Mouse (Mus musculus) embryonic facial prominence, embryonic 10.5 days (tissue): Measurements from ENCODE around the gene Gli2. TPM values are rescaled to one million over a fixed set of nuclear protein-coding genes. Genes with fewer than 3 reads are reported as not detected.

Experiments used
- DNase-seq: peaks from one replicate; pipeline ENCODE4 v3.0.0-alpha.2; 2017; ENCODE audit warnings: low spot score
- H3K27ac ChIP-seq: fragments of 300-500 bp; sonication (generic); replicated peaks from 2 replicates; pipeline ENCODE4 v1.5.1; 2016; ENCODE audit warnings: mild to moderate bottlenecking
- H3K27me3 ChIP-seq: fragments of 300-500 bp; sonication (generic); replicated peaks from 2 replicates; pipeline ENCODE4 v1.6.1; 2016; ENCODE audit warnings: low read depth, mild to moderate bottlenecking; ENCODE audit not compliant: poor library complexity, severe bottlenecking
- H3K36me3 ChIP-seq: fragments of 300-500 bp; sonication (generic); replicated peaks from 2 replicates; pipeline ENCODE4 v1.6.1; 2016; ENCODE audit warnings: mild to moderate bottlenecking, moderate library complexity
- H3K4me1 ChIP-seq: fragments of 300-500 bp; sonication (generic); 2 replicates; pipeline ENCODE4 v1.6.1; 2016
- H3K4me3 ChIP-seq: fragments of 300-500 bp; sonication (generic); 2 replicates; pipeline ENCODE4 v1.5.1; 2016; ENCODE audit warnings: mild to moderate bottlenecking, moderate library complexity
- H3K9me3 ChIP-seq: fragments of 300-500 bp; sonication (generic); 2 replicates; pipeline ENCODE4 v1.6.1; 2016; ENCODE audit warnings: mild to moderate bottlenecking
- WGBS: fragments of 180-500 bp; shearing (Covaris S2); methylation state at CpG from one replicate; pipeline ENCODE4 v1.1.7; 2016; 5-methylcytosine and 5-hydroxymethylcytosine counted together
- microRNA-seq: library from miRNA; unstranded; fragments of <30 nt; microRNA quantifications from one replicate; pipeline ENCODE4, GENCODE M21; 2017
- polyA plus RNA-seq: library from polyadenylated mRNA; unstranded; fragments of >200 nt; fragmentation: Nextera tagmentation; extraction: Ambion mirVana; gene quantifications from 2 replicates; pipeline ENCODE4 v1.2.1, GENCODE M21; 2016

Gene Gli2
- polyA plus RNA-seq, 1 experiment from 2014 or later = 14.1 TPM

- Histone ChIP-seq H3K27me3 (no peaks in the 10 kb centered on the region), H3K9me3 (peaks cover 8% of the 10 kb centered on the region), H3K4me1 (peaks cover 4% of the 10 kb centered on the region; the same call in 1 of the 2 replicates), H3K36me3 (no peaks in the 10 kb centered on the region), H3K4me3 (no peak overlapping the region), H3K27ac (no peak overlapping the region)
- 91% methylated on average over 18 of the region's 18 CpGs for WGBS
- no peak for DNase-seq
Measured at GRCm38 (mm10) chr1:118795415-118796167, 257.8 kb downstream of the Gli2 start.

DNA sequence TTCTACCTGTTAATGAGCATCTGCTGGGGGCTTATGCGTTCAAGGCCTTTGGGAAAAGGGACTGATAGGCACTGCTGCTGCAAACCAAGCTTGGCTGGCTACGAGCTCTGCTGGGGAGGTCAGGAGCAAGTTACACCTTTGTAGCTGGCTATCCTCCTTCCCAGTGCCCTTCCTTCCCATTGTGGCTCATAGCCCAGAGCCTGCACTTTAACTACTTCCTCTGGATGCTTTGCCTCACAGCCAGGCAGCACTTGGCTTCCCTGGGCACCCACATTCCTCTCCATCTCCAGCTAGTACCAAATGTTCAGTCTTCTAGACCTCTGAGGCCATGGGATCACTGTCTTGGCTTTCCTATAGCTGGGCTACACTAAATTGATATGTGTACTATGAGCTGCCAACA, 263.5 kb downstream of the Gli2 start:
- Histone ChIP-seq H3K36me3 (no peaks in the 10 kb centered on the region), H3K9me3 (no peaks in the 10 kb centered on the region), H3K4me1 (no peaks in the 10 kb centered on the region), H3K27me3 (no peaks in the 10 kb centered on the region), H3K4me3 (no peak overlapping the region), H3K27ac (no peak overlapping the region)
- 89% methylated on average over 2 of the region's 2 CpGs for WGBS
- DNase-seq = no peak

DNA sequence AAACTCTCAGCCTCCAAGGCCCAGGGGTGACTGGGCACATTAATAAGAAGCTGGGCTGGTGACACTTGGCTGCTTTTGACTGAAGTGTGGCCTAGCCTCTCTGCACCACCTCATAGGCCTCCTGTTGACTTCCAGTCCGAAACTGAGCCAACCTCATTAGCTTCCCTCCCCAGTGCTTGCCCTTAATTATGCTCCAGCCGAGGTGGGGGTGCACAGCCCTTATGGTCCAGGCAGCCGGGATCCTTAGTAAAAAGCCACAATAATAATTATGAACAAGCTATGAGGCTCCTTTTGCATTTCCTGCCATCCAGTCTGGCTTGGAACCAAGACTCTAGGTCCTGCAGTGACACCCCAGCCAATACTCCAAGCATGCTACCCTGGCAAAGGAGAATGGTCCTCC, 264.0 kb downstream of the Gli2 start:
- DNase-seq = no peak
- Histone ChIP-seq H3K4me3 (no peak overlapping the region), H3K27ac (no peak overlapping the region), H3K9me3 (no peaks in the 10 kb centered on the region), H3K36me3 (no peaks in the 10 kb centered on the region), H3K4me1 (no peaks in the 10 kb centered on the region), H3K27me3 (no peaks in the 10 kb centered on the region)
- WGBS = 73% methylated on average over 3 of the region's 3 CpGs

DNA sequence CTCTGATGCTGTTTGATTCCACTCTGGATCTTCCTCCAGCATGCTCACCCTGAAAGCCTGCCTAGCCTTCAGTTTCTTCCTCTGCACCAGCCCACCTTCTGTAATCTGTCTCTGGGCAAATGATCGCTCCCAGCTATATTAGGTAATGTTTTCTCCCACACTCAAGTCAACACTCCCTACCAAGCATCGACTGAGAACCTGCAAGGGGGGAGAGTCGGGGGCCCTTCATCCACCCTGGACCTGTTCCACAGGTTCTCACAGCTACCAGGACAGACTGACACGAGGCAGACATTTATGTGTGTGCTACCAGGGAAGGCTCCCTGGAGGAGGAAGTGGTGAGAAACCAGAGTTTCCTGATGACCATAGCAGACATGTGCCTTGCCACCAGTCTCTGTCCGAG, 264.6 kb downstream of the Gli2 start:
- Histone ChIP-seq H3K9me3 (no peaks in the 10 kb centered on the region), H3K36me3 (no peaks in the 10 kb centered on the region), H3K27ac (no peak overlapping the region), H3K4me3 (no peak overlapping the region), H3K4me1 (no peaks in the 10 kb centered on the region), H3K27me3 (no peaks in the 10 kb centered on the region)
- DNase-seq = no peak
- 76% methylated on average over 5 of the region's 5 CpGs for WGBS

DNA sequence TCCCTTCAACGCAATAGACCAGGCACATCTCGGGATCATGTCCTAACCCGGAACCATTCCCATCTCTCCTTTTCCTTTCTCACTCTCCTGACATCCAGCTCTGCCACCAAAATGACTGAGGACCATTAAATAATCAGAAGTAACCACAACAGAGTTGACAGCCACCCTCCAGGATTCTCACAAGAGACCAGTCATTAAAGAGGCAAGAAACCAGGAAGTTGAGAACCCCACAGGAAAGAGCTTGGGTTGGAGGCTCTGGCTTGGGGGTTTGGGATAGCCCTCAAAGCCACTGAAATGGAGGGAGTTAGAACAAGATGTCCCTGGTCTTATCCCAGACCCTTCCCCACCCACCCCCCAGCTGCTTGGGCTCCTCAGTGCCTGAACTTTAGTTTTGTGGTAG, 265.9 kb downstream of the Gli2 start:
- H3K4me1 ChIP-seq = no peaks in the 10 kb centered on the region
- no peak overlapping the region for H3K4me3 ChIP-seq
- H3K27me3 ChIP-seq = no peaks in the 10 kb centered on the region
- WGBS = 73% methylated on average over 3 of the region's 3 CpGs
- DNase-seq = no peak
- H3K36me3 ChIP-seq = no peaks in the 10 kb centered on the region
- H3K9me3 ChIP-seq = no peaks in the 10 kb centered on the region
- H3K27ac ChIP-seq = no peak overlapping the region

Small RNAs within 50 kb of the gene (microRNA-seq; reads per million reads assigned to microRNA genes)
- not detected for gene Mir6346
